Mouse (Mus musculus): Measurements from ENCODE around the gene Scp2.

DNA sequence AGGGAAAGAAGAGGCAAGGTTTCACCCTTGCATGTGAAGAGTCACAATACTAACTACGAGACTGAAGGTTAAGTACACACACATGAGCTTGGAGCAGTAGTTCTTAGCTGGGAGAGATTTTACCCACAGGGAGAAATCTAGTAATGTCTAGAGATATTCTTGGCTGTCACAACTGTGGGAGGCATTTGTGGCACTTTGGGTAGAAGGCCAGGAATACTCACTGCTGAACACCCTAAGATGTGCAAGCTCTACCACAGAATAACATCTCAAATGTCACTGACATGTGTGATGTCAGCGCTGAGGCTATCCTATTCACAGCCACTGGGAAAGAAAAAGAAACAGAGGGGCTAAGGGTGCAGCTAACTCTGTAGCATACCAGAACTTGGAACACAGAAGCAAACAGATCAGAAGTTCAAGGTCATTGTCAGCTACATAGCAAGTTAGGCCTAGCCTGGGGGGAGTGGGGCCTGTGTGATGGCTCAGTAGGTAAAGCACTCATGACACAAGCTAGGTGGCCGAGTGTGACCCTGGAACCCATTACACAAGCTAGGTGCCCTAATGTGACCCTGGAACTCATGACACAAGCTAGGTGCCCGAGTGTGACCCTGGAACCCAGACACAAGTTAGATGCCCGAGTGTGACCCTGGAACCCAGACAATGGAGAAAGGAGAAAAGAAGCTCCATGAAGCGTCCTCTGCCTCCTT, 61.6 kb downstream of the Scp2 start:
- TF ChIP-seq POLR2A (IDR thresholded peaks at IDR 0.05; ENCODE audit: control insufficient read depth, low read depth, low read length) (no peak), CTCF (IDR thresholded peaks at IDR 0.05; ENCODE audit: control insufficient read depth, insufficient read depth, insufficient replicate concordance, low read depth, low read length) (no peak)
